Comparison of ENCODE assay signal across 9 mouse cellular contexts in the genomic region with DNA sequence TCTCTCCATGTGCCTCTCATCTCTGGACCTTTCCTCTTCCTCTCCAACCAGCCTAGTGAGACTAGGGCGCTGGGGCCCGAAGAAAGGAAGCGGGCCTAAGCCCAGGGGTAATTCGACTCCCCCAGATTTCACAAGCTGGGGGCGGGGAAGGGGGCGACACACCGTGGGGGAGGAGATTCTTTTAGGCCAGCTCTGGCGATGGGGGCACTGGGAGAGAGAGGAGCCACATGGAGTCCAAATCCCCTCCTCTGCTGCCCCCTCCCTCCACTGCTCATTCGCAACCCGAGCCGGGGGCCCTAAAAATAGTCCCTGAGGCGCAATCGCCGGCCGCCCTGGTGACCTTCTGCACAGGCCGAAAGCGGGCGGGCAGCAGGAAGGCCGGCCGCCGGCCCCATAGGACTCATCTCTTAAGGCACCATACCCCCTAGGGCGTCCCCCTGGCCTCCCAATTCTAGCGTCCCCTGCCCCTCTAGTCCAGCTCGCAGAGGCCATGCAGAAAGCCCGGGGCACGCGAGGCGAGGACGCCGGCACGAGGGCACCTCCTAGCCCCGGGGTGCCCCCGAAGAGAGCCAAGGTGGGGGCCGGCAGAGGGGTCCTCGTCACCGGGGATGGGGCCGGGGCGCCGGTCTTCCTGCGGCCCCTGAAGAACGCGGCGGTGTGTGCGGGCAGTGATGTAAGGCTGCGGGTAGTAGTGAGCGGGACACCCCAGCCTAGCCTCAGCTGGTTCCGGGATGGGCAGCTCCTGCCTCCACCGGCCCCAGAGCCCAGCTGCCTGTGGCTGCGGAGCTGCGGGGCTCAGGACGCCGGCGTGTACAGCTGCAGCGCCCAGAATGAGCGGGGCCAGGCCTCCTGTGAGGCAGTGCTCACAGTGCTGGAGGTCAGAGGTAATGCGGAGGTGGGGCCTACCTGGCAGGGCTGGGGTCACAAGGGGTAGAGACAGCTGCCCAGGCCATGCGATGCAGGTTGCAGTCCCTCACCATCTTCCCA. TPM values are rescaled to one million over a fixed set of nuclear protein-coding genes. Genes with fewer than 3 reads are reported as not detected.
DNase-seq lines count a peak whose midpoint lies in the region; ATAC-seq and TF ChIP-seq lines count a peak whose summit lies in the region.
"Had no signal": no experiment of that assay in that cellular context is flagged by ENCODE, and none has a peak within 500 bp of the region (broad histone marks: within the 10 kb centered on the region; RNA-seq: fewer than 3 reads in every experiment).

A gene (plus strand): TSS at position 348 of the 987 bp plus-strand sequence.

- peak within 1 kb of the TSS; percentile 58 for H3K4me2 ChIP-seq in liver, embryonic 11.5 days
- no peak within 1 kb of the TSS for H3K4me2 ChIP-seq in myocyte (ENCODE audit: low read depth)

- ATAC-seq in liver, embryonic 11.5 days (replicated peaks; ENCODE audit: low FRiP score), result no peak; the same call in 1 of the 2 replicates

- H3K36me3 ChIP-seq in liver, embryonic 11.5 days (ENCODE audit: control insufficient read depth, insufficient read depth, low read length), result no peaks in the 10 kb centered on the region
- H3K36me3 ChIP-seq in embryonic facial prominence, embryonic 10.5 days (replicated peaks), result no peaks in the 10 kb centered on the region
- H3K36me3 ChIP-seq in myocyte (ENCODE audit: control insufficient read depth, insufficient read depth), result no peaks in the 10 kb centered on the region

- no peaks in the 10 kb centered on the region for H3K79me2 ChIP-seq in myocyte (ENCODE audit: control insufficient read depth, insufficient read depth)

- 10% methylated on average over 57 of the region's 57 CpGs for WGBS in liver, embryonic 11.5 days
- WGBS in embryonic facial prominence, embryonic 10.5 days, result 5% methylated on average over 57 of the region's 57 CpGs

- peaks cover 36% of the 10 kb centered on the region for H3K27me3 ChIP-seq in liver, embryonic 11.5 days (replicated peaks; ENCODE audit: control insufficient read depth, insufficient read depth, low read length)
- peaks cover 63% of the 10 kb centered on the region for H3K27me3 ChIP-seq in embryonic facial prominence, embryonic 10.5 days (replicated peaks; ENCODE audit: low read depth, poor library complexity, severe bottlenecking)
- no peaks in the 10 kb centered on the region for H3K27me3 ChIP-seq in myocyte (ENCODE audit: control insufficient read depth, insufficient read depth, insufficient read length)

- no peak within 1 kb of the TSS for H3ac ChIP-seq in myocyte (ENCODE audit: control insufficient read depth, insufficient read length)

- no peak for DNase-seq in liver, embryonic 11.5 days (ENCODE audit: low spot score)
- DNase-seq in liver, result no peak
- peak; percentile 57 for DNase-seq in embryonic facial prominence, embryonic 10.5 days (ENCODE audit: low spot score)
- no peak for DNase-seq in heart, adult 8-10 months (ENCODE audit: low spot score)
- no peak for DNase-seq in layer of hippocampus, postnatal 25 days (ENCODE audit: extremely low spot score in 1 of 2, low spot score in 1 of 2)
- no peak for DNase-seq in spleen, postnatal 10 days (ENCODE audit: low spot score in 2 of 2)
- DNase-seq in cerebellum, postnatal 14 days, result no peak

- H3K4me1 ChIP-seq in liver, embryonic 11.5 days (replicated peaks; ENCODE audit: control insufficient read depth, insufficient read depth, low read length), result peaks cover 9% of the 10 kb centered on the region; the same call in 1 of the 2 replicates
- peaks cover 49% of the 10 kb centered on the region for H3K4me1 ChIP-seq in embryonic facial prominence, embryonic 10.5 days

- no peaks in the 10 kb centered on the region for H3K9me3 ChIP-seq in liver, embryonic 11.5 days (ENCODE audit: control insufficient read depth, low read length)
- H3K9me3 ChIP-seq in embryonic facial prominence, embryonic 10.5 days, result no peaks in the 10 kb centered on the region

- H3K27ac ChIP-seq in liver, embryonic 11.5 days (ENCODE audit: low read depth, low read length), result no peak within 1 kb of the TSS
- H3K27ac ChIP-seq in embryonic facial prominence, embryonic 10.5 days (replicated peaks), result peak within 1 kb of the TSS; percentile 88

- no peak for TF ChIP-seq POLR2A in myocyte (IDR thresholded peaks at IDR 0.05; ENCODE audit: insufficient read length, low read depth)

- no peak within 1 kb of the TSS for H3K9ac ChIP-seq in liver, embryonic 11.5 days (ENCODE audit: low read depth, low read length)

- peak within 1 kb of the TSS; percentile 30; the same call in 1 of the 2 replicates for H3K4me3 ChIP-seq in liver, embryonic 11.5 days (ENCODE audit: low read depth, low read length)
- peak within 1 kb of the TSS; percentile 55 for H3K4me3 ChIP-seq in embryonic facial prominence, embryonic 10.5 days
- no peak within 1 kb of the TSS for H3K4me3 ChIP-seq in myocyte

TF ChIP-seq in myocyte, 11 proteins besides CTCF, POLR2A, EP300 and RAD21:
- TF ChIP-seq MYOG (IDR thresholded peaks at IDR 0.05; ENCODE audit: control insufficient read depth in 1 of 3, insufficient read depth in 1 of 3, insufficient read length in 2 of 3, low read depth in 2 of 3) (peak in 1 of 3 experiments; percentile 30), TCF3 (IDR thresholded peaks at IDR 0.05; ENCODE audit: insufficient read length, low read depth) (no peak), MYOD1 (IDR thresholded peaks at IDR 0.05; ENCODE audit: control insufficient read depth in 1 of 3, insufficient read length in 2 of 3, low read depth in 2 of 3) (peak in 1 of 3 experiments; percentile 0)

RNA-seq across cellular contexts. Expression of the gene that starts here (rescaled TPM):
- 24.8 and 32.3 TPM in 2 replicates for polyA plus RNA-seq in liver, embryonic 11.5 days (2014; fragmentation: Nextera tagmentation; extraction: Ambion mirVana)
- 30.2 and 30.6 TPM in 2 replicates for polyA plus RNA-seq in embryonic facial prominence, embryonic 10.5 days (2016; fragmentation: Nextera tagmentation; extraction: Ambion mirVana)
- 100 to 1,000 TPM; 131 to 145 (median 137) TPM for total RNA-seq in heart, adult 8-10 months (2022)
- total RNA-seq in layer of hippocampus, postnatal 25 days (2021), result 100 to 1,000 TPM; 154 to 196 TPM
- polyA plus RNA-seq in myocyte (2012; fragmentation: generic; extraction: Trizol), result 42.3 TPM
- total RNA-seq: neutrophil, adult 5-6 weeks had no signal
